Mouse (Mus musculus): ENCODE results near the gene Rab19. TPM values are rescaled to one million over a fixed set of nuclear protein-coding genes. Genes with fewer than 3 reads are reported as not detected.

Rab19 gene
- 0.06 TPM in 1 of 2 replicates, not detected in the other for polyA plus RNA-seq (2012)

GRCm38 (mm10) chr6:39381125-39381880 lies at the start of gene Rab19:
Gene Rab19, plus strand, starts transcription at chr6:39381175.
- no peak for TF ChIP-seq GATA1 (IDR thresholded peaks at IDR 0.05; ENCODE audit: low read length)

- no peak for TF ChIP-seq GATA1 (IDR thresholded peaks at IDR 0.05; ENCODE audit: low read length)
Measured at GRCm38 (mm10) chr6:39331998-39332700, 48.8 kb upstream of the Rab19 start.

- no peak for TF ChIP-seq GATA1 (IDR thresholded peaks at IDR 0.05; ENCODE audit: low read length)
Measured at GRCm38 (mm10) chr6:39334224-39334623, 46.8 kb upstream of the Rab19 start.

DNA sequence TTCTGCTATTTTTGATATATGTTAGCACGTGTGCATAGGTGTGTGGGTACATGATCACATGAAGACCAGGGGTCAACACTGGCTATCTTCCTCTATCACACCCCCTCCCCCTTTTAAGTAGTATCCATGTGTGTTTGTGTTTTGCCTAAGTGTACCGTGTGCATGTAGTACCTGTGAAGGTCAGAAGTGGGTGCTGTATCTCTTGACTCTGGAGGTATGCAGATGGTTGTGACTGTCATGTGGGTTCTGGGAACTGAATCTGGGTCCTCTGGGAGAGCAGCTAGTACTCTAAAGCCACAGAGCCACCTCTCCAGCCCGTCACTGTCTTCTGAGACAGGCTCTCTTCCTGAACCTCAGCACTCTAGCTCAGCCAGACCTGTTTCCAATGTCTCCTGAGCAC lies 46.1 kb upstream of the Rab19 start:
- TF ChIP-seq GATA1 (IDR thresholded peaks at IDR 0.05; ENCODE audit: low read length) = no peak

- no peak for TF ChIP-seq GATA1 (IDR thresholded peaks at IDR 0.05; ENCODE audit: low read length)
Measured at GRCm38 (mm10) chr6:39338359-39338758, 42.6 kb upstream of the Rab19 start.

DNA sequence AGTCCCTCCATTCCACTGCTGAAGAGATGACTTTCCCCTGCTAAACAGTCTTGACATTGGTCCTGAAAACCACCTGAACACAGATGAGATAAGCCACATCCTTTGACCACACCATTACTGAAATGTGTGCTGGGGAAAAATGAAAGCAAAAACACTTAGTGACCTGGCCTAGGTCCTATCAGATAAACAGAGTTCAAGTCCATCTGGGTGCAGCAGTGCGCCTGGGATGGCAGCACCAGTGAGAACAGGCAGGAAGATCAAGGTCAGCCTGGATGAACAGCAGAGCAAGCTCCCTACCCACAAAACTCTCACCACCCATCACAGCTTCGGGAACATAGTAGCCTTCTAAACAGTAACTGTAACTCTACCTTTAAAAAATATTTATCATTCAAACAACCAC lies 39.2 kb upstream of the Rab19 start:
- TF ChIP-seq GATA1 (IDR thresholded peaks at IDR 0.05; ENCODE audit: low read length) = no peak

- no peak for TF ChIP-seq GATA1 (IDR thresholded peaks at IDR 0.05; ENCODE audit: low read length)
Measured at GRCm38 (mm10) chr6:39344020-39344419, 37.0 kb upstream of the Rab19 start.

- no peak for TF ChIP-seq GATA1 (IDR thresholded peaks at IDR 0.05; ENCODE audit: low read length)
Measured at GRCm38 (mm10) chr6:39345430-39345829, 35.5 kb upstream of the Rab19 start.

GRCm38 (mm10) chr6:39346991-39347501 lies 33.9 kb upstream of the Rab19 start:
- no peak for TF ChIP-seq GATA1 (IDR thresholded peaks at IDR 0.05; ENCODE audit: low read length)

DNA sequence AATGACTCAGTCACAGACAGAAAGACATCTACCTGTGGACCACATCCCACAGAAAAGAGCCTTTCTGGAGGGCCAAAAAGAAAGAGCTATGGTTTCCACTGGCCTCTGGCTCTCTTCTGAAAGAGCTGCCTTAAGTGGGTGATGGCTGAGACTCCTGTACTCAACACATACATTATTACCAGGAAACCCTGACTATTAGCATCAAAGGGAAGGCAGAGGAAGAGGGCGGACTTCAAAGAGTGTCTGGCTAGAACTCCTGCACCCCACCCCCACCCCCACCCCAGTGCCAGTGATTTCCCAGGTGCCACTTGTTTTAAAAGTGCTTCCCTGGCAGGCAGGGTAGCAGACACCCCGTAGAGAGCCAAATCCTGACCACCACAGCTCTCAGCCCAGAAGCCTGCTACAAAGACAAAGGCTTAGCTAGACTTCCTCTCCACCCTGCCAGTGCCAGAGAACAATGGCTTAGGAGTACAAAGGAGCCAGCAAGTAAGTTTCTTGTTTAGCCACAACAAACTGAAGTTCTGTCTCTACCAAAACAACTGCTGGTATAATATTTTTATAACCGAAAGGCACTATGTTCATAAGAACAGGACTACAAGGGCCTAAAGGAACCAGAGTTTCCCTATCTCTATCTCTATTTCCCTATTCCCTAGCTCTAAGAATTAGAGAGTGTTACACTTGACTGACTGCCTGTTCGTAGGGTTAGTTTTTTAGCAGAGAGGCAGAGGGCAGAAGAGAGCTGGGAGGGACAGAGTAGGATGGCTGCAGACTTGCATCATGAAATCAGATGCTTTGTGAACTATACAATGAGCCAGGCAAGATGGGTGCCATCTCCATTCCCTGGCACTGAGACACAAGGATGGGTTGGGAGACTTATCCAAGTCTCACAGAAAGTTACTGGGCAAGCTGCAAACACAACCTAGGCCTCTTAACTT lies 32.8 kb upstream of the Rab19 start:
- no peak for TF ChIP-seq GATA1 (IDR thresholded peaks at IDR 0.05; ENCODE audit: low read length)

DNA sequence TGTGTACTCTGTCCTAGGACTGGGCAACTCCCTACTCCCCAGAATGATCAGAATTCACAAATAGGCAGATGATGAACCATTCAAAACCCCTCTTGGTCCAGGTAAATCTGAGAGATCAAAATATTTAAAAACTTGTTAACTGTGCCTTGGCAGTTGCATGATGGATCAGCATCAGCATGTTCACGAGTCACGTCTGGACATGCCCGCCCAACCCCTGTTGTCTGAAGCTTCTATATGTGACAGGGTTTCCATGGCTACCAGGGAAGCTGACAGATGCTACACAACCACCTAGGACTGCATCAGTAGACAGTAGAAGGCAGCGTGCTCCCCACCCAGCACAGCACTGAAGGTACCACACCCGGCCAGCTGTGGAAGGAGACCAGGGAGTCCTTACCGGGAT lies 32.0 kb upstream of the Rab19 start:
- no peak for TF ChIP-seq GATA1 (IDR thresholded peaks at IDR 0.05; ENCODE audit: low read length)

DNA sequence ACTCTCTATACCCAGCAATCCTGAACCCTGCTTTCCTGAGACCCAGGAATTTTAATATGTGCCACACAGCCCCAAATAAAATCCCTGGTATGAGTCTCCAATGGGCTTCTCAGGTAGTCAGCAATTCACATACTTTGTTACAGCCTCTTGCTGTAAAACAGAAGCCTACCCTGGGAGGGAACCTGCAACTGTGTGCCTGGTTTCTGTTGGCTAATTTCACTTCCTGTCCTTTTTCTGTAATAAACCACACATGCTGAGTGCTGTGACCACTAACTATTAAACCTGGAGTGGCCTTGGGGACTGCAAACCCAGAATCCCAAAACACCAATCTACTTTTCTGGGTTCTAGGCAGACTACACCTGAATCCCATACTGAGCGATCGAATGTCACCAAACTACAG lies 18.3 kb upstream of the Rab19 start:
- TF ChIP-seq GATA1 (IDR thresholded peaks at IDR 0.05; ENCODE audit: low read length) = no peak

DNA sequence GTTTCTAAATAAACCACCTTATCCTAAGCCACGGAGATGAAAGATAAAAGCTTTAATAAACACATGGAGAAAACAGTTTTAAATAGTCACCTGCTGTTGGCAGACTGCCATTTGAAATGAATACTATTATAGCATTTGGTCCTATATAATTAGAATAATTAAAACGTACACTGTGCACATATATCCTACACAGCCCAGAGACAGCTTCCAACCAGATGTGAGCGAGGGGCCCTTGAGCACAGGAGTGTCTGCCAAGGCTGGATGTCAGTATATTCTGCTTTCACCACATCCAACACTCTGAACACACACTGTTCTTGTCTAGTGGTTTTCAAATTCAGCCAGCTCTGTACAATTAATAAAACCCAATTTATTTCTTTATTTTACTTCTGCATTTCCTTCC lies 11.3 kb upstream of the Rab19 start:
- TF ChIP-seq GATA1 (IDR thresholded peaks at IDR 0.05; ENCODE audit: low read length) = no peak

DNA sequence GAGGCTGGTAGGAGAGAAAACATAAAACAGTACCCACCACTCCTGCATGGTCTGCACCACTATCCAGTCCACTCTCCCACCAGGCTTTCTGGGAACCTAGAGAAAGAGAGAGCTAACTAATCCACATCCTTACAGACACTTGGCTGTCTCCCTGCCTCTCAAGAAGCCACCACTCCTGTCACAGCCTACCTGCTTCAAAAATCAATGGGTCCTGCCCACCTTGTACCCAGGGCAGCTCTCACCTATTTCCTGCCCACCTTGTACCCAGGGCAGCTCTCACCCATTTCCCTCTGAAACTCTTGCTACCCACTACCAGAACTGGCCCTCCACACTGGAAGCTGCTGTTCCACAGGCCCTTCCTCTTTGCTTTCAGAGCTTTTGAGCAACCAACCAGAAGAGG lies 8.9 kb upstream of the Rab19 start:
- no peak for TF ChIP-seq GATA1 (IDR thresholded peaks at IDR 0.05; ENCODE audit: low read length)

DNA sequence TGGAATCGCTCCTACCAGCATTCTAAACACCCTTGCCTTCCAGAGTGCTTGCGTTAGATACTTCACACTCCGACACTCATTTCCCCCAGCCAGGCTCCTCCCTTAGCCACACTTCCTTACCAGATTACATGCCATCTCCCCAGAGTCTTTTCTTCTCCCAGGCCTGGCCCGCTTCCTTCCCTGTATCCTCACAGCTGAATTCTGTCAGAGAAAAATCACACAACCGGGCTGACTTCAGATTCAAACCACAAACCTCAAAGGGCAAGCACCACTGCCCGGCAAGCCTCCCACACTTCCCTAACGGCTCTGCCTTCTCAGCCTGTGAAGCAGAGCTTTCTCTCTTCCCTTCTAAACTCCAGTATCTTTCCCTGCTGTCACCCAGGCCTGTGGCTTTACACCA lies 8.2 kb upstream of the Rab19 start:
- TF ChIP-seq GATA1 (IDR thresholded peaks at IDR 0.05; ENCODE audit: low read length) = no peak
